Mouse (Mus musculus) embryonic fibroblast, embryonic 13.5 days (primary cell): ENCODE data around the gene Spg7.

Experiments
- CTCF ChIP-seq: IDR thresholded peaks from 2 replicates; pipeline ENCODE4 v1.5.1; 2011; ENCODE audit warnings: mild to moderate bottlenecking, control low read depth, low read length, moderate library complexity, borderline replicate concordance; ENCODE audit not compliant: insufficient read depth
- POLR2A ChIP-seq: IDR thresholded peaks from 2 replicates; pipeline ENCODE4 v1.6.1; 2011; ENCODE audit warnings: low read depth, mild to moderate bottlenecking, control low read depth, low read length, moderate library complexity

GRCm38 (mm10) chr8:123108953-123109352 is 46.2 kb downstream of the Spg7 start:
- TF ChIP-seq CTCF (no peak), POLR2A (no peak)
